Mouse (Mus musculus) spleen, adult 2 months (tissue): ENCODE measurements around the gene Ace3.

Source experiments
- CTCF ChIP-seq: fragments of 200-500 bp; IDR thresholded peaks from 2 replicates; pipeline ENCODE4 v1.5.1; 2011; ENCODE audit warnings: mild to moderate bottlenecking, inconsistent platforms; ENCODE audit not compliant: insufficient read depth, insufficient read length, insufficient replicate concordance; ENCODE audit errors: extremely low read depth
- POLR2A ChIP-seq: fragments of 200-500 bp; IDR thresholded peaks from 2 replicates; pipeline ENCODE4 v1.6.1; 2011; ENCODE audit warnings: low read depth, low read length, inconsistent platforms

DNA sequence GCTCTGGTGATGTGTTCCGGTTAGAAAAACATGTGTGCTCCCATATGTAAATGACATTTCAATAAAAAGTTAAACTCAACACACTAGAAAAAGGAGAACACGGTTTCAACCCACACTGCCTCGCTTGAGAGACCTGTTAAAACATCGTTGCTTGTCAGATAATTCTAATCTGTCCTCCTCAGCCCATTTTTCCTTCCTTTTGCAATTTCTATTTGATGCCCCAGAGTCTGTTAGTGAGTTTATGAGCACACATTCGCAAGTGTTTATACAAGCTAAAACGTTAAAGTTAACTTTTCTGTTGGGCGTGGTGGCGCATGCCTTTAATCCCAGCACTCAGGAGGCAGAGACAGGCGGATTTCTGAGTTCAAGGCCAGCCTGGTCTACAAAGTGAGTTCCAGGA is 40.5 kb downstream of the Ace3 start:
- TF ChIP-seq CTCF: no peak
- no peak for TF ChIP-seq POLR2A
